Mouse (Mus musculus): ENCODE data around the gene Map2k5.

Map2k5 gene

GRCm38 (mm10) chr9:63124512-63124911, 253.2 kb downstream of the Map2k5 start:
- no peak for DNase-seq (ENCODE audit: low spot score)

- peak; percentile 96 for DNase-seq (ENCODE audit: low spot score)
These were observed 254.0 kb downstream of the Map2k5 start for GRCm38 (mm10) chr9:63123451-63124438.

GRCm38 (mm10) chr9:63122161-63122833, 255.4 kb downstream of the Map2k5 start:
- no peak for DNase-seq (ENCODE audit: low spot score)

GRCm38 (mm10) chr9:63118385-63118784, 259.3 kb downstream of the Map2k5 start:
- no peak for DNase-seq (ENCODE audit: low spot score)

Measured in embryo, embryonic 10 days (tissue).